Mouse (Mus musculus) c-Kit-positive CD71-positive TER-119-positive erythroid progenitor cells, embryonic 14.5 days (primary cell): ENCODE data around the gene Agpat2.
A peak's percentile ranks its signal among the peaks of the same experiment; 100 is the strongest.

Experiments
- DNase-seq: peaks from one replicate; pipeline ENCODE4 v3.0.0-alpha.2; 2013; ENCODE audit warnings: low spot score

Gene Agpat2

GRCm38 (mm10) chr2:26603720-26604671, at the start of gene Agpat2:
Agpat2 (minus strand) TSS chr2:26604417.
- no peak for DNase-seq

- peak; percentile 76 for DNase-seq
Measured at GRCm38 (mm10) chr2:26646643-26647293, 42.6 kb upstream of the Agpat2 start.

GRCm38 (mm10) chr2:26643942-26644341, 39.7 kb upstream of the Agpat2 start:
- no peak for DNase-seq

- no peak for DNase-seq
Measured at GRCm38 (mm10) chr2:26641006-26641647, 36.9 kb upstream of the Agpat2 start.

- DNase-seq, result peak; percentile 94
Measured at GRCm38 (mm10) chr2:26639838-26640830, 35.9 kb upstream of the Agpat2 start.

- DNase-seq, result peak; percentile 68
Measured at GRCm38 (mm10) chr2:26639083-26639482, 34.9 kb upstream of the Agpat2 start.

- DNase-seq, result no peak
Measured at GRCm38 (mm10) chr2:26638572-26638971, 34.4 kb upstream of the Agpat2 start.

GRCm38 (mm10) chr2:26638039-26638438, 33.8 kb upstream of the Agpat2 start:
- DNase-seq, result no peak

- DNase-seq, result no peak
Measured at GRCm38 (mm10) chr2:26637316-26637932, 33.2 kb upstream of the Agpat2 start.

GRCm38 (mm10) chr2:26636325-26636635, 32.1 kb upstream of the Agpat2 start:
- DNase-seq, result no peak

- no peak for DNase-seq
Measured at GRCm38 (mm10) chr2:26635489-26636324, 31.5 kb upstream of the Agpat2 start.

- DNase-seq, result no peak
Measured at GRCm38 (mm10) chr2:26634629-26635488, 30.6 kb upstream of the Agpat2 start.

GRCm38 (mm10) chr2:26633953-26634530, 29.8 kb upstream of the Agpat2 start:
- no peak for DNase-seq

GRCm38 (mm10) chr2:26632541-26633395, 28.6 kb upstream of the Agpat2 start:
- DNase-seq, result no peak

- no peak for DNase-seq
Measured at GRCm38 (mm10) chr2:26628792-26629437, 24.7 kb upstream of the Agpat2 start.

- DNase-seq, result no peak
Measured at GRCm38 (mm10) chr2:26627921-26628739, 23.9 kb upstream of the Agpat2 start, which contains the start of gene Fam69b. Fam69b (plus strand) TSS chr2:26628457.
